Mouse (Mus musculus) neutrophil, adult 5-6 weeks (primary cell): Measurements from ENCODE around the gene Nvl. TPM values are rescaled to one million over a fixed set of nuclear protein-coding genes. Genes with fewer than 3 reads are reported as not detected.

Source experiments
- ATAC-seq: fragments of 151-379, 151-347 bp; 2 replicates; pipeline ENCODE4 v1.8.0; 2017; ENCODE audit warnings: mild to moderate bottlenecking, moderate TSS enrichment; ENCODE audit not compliant: insufficient number of reproducible peaks, poor library complexity, low FRiP score, severe bottlenecking; ENCODE audit errors: extremely low read depth
- total RNA-seq: library from RNA; stranded (forward); fragments of 200-1000 nt; gene quantifications from 2 replicates; pipeline ENCODE4 v1.2.3, GENCODE M21; 2017

The Nvl gene
- 26.5 and 32.8 TPM in 2 replicates for total RNA-seq

DNA sequence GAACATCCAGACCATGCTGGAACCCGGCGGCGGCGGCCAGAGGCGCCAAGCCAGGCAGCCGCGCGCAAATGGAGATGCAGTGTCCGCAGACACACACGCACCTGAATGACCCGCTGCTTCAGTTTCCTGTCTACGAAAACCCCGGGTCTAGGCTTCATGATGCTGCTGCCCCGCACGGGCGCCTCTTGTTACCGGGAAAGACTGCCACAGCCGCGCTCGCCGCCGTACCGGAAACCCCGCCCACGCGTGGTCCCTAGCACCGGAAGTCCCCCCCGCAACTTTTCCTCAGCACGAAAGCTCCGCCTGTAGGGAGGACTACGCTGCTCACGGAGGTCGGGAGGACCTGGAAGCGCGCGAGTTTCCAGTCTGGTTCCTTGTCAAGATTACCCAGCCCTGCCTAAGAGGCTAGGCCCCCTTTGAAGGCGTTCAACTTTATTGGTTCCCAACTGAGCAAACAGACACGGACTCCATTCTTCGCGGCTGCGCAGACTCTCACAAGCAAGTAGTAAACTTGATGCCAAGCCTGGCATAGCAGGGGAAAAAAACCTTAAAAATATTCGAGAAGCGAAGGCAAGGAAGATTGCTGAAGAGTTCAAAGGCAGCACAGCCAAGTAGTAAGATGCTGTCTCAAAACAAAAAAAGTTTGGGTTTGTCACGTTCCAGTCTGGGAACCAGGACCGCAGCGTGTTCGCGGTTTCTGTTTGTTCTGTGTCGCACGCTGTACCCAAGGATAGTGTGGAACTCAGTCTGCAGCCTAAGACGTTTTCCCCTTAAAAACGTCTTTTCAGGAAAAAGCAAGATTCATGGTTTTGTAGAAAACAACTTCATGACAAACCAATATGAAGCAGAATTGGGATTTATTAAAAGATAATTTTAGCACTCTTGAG lies at the start of gene Nvl, which contains the start of gene Cnih4:
Gene Nvl (minus strand): TSS at position 255 of the 887 bp plus-strand sequence.
Gene Cnih4 (plus strand): TSS at position 744 of the 887 bp plus-strand sequence.
- ATAC-seq = peak; percentile 91

DNA sequence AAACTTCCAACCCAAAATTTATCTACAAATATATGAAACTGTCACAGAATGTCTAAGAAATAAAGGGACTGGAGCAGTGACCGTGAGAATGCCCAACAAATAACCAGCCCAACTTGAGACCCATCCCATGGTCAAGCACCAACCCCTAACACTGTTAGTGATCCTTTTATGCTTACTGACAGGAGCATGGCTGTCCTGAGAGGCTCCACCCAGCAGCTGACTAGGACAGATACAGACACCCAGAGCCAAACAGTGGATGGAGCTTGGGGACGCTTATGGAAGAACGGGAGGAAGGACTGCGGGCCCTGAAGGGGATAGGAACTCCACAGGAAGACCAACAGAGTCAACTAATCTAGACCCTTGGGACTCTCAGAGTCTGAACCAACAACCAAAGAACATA lies 44.9 kb upstream of the Nvl start:
- ATAC-seq = no peak

DNA sequence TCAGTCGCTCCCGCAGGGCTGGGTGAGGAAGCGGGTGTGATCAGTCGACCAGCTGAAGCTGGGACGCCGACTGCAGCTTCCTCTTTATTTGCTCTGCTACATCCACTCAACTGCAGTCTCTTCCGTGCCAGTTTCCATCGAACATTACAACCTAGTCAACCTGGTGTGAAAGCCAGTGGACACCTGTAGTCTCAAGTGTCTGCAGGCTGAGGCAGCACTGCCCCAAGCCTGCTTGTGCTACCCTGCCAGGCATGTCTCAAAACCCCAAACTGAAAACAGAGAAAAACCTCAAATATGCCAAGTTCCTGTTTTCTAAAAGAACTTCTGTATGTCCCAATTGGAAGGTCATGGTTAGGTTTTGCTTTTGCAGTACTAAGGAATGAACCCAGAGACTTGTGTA lies 26.2 kb upstream of the Nvl start:
- peak; percentile 91 for ATAC-seq

DNA sequence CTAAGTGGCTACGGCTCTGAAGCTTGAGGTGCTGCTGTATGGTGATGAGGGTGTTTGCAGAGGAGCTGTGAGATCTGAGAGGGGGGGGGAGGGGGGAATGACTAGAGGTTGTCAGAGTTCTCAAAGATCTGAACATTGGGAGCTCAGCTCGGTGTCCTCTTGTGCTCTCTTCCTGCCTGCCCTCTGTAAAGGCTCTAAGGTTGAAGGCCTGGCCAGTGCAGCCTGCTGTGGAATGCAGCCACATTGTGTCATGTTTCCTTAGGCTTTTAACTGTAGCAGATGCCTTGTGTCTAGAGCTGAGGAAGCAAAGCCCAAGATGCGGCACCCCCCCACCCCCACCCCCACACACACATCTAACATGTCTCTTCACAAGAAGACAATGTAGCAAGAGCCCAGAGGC lies 24.4 kb upstream of the Nvl start:
- no peak for ATAC-seq

DNA sequence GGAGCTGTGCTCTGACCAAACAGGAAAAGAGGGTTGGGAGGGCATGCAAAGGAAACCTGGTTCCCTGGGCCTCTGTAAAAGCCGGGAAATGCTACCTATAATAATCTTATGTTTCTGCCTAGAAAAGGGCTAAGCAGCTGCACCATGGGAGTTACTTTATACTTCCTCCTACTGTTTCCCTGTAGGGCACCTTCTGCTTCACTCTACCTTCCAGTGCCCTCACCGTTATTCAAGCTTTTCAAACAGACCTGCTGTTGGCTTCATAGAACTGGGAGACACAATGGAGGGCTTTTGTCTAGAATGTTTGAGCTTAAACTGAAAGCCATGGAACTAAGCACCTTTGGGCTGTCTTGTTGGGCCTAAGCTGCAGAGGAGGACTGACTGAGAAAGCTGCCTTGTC lies 23.8 kb upstream of the Nvl start:
- ATAC-seq = no peak

DNA sequence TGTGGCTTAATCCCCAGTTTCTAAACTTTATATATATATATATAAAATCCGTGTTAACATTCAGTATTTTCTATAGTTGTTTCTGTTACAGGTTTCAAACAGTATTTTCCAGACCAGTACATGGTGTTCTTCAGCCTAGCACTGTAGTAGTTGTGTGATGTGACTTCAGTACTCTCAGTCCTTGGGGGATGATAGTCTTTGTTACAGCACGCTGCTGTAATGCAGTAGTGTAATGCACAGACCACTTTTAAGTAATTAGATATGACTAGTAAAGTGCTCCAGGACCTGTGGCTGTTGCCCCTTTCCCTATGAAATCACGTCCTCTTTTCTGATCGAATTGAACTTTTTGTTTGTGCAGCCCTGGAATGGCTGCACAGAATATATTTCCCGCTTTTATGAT lies 7.5 kb upstream of the Nvl start:
- no peak for ATAC-seq

DNA sequence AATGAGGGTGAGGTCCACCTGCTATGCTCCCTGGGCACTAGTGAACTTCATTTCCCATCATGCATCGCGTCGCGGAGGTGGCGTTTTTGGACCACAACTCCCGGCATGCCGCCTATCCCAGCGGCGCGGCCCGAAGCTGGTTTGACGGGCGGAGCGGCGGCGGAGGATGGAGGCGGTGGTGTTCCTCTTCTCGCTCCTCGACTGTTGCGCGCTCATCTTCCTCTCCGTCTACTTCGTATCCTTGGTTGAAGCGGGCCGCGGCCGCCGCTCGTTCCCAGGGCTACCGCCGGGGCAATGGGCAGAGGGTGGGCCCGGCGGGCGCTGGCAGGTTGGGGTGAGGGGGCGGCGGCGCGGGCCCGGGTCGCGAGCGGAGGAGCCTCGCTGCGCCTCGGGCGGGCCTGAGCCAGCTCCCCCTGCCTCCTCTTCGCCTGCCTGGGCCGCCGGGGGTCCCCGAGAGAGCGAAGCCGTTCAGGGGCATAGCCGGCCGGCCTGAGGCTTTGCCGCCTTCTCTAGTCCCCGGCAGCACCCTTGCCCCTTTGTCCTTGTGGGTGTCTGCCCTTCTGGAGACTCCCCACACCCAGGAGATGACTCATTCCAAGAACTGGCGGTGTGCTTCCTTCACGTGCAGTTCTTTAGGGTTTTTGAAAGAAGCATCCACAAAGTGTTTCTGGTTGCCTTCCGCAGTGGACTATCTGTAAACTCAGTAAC lies 7.0 kb upstream of the Nvl start:
- peak; percentile 96 for ATAC-seq

DNA sequence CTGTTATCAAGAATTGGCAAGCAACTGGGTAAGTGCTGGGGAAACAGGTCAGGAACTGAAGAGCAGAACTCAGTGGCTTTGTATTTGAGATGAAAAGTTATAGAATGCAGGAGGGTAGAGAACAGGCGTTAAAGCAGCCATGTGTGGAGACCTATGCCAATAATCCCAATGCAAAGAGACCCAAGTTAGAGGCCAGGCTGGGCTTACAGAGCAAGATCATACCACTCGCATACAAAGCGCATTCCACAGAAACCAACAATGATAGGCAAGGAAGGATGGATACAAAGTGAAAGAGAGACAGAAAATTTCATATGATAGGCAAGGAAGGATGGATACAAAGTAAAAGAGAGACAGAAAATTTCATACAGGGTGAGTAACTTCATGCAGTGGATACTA lies 6.4 kb upstream of the Nvl start:
- ATAC-seq = no peak

DNA sequence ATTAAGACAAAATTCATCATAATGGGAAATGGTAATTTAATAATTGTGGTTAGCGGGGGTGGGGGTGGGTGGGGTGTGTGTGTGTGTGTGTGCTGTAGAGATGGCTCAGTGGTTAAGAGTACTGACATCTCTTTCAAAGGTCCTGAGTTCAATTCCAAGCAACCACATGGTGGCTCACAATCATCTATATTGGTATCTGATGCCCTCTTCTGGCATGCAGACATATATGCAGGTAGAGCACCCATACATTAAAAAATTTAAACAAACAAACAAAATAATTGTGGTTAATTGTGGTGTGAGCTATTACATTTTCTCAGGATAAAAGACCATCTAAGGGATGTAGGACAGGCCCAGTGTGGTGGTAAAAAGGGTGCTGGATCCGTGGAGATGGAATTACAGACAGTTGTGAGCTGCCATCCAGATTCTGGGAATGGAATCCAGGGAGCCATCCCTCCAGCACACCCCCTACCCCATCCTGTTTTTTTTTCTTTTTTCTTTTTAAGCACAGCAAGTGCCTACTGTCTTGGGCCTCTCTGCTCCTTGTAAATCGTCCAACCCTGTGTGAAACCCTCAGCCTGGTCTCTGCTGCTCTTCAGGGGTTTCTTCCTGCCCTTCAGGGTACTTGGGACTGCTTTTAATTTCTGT lies 5.5 kb upstream of the Nvl start:
- no peak for ATAC-seq

DNA sequence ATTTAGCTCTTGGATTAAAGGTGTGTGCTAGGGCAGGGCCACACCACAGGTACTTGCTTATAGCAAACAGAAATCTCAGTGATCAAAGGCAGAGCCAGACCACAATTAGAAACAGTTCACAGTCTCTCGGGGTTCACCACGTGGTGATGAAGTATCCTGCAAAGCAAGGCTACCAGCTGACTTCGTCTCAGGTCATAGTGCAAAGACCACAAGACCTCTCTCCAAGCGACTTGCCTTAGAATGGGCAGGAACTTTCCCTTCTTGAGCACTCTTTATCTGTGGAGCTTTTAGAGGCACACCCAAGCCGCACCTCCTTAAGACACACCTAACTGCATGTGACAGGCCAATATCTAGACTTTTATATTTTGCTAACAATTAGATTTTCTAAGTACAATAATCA lies 4.5 kb upstream of the Nvl start:
- no peak for ATAC-seq

DNA sequence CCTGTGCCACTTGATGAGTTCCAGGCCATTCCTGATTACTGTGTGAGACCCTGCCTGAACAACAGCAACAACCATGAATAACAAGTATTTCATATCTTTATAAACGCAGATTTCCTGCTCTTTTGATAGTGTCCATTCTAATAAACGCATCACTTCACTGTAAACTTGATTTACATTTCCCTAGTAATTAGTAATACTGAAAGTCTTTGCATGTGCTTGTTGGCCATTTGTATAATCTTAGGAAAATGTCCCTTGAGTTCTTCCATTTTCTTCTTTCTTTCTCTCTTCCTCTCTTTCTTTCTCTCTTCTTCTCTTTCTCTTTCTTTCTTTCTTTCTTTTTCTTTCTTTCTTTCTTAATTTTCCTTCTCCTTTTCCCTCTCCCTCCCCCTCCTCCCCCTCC lies 2.2 kb upstream of the Nvl start:
- no peak for ATAC-seq

DNA sequence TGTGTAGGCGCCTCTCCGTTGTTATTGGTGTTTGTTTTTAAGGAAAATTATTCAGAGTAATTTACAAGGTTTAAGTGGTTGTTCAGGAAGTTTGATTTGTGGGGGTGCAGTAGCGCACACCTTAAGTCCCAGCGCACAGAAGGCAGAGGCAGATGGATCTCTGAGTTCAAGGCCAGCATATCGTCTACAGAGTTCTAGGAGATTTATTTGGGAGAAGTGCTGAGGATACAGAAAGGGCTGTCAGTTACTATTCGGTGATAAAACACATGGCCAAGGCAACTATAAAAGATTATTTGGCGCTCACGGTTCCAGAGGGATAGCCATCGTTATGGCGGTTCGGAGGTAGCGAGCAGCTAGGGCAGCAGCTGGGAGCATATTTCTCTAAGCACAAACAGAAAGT lies 962 bp upstream of the Nvl start:
- no peak for ATAC-seq

DNA sequence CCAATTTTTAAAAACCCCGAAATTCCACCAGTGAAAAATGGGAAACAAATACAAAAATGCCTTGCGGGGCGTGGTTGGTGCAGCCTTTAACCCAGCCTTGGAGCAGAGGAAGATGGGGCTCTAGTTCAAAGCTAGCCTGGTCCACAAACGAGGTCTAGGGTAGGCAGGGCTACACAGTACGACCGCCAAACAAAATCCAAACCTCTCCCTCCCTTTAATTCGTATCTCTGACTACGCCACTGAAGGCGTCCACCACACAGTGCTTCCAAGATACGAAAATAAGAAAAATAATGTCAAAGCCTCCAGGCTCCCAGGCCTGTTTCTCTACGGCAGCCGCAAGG lies 425 bp downstream of the Nvl start:
- 0 out of 2 replicates have a peak, but pooled peaks have one; percentile 5 for ATAC-seq

DNA sequence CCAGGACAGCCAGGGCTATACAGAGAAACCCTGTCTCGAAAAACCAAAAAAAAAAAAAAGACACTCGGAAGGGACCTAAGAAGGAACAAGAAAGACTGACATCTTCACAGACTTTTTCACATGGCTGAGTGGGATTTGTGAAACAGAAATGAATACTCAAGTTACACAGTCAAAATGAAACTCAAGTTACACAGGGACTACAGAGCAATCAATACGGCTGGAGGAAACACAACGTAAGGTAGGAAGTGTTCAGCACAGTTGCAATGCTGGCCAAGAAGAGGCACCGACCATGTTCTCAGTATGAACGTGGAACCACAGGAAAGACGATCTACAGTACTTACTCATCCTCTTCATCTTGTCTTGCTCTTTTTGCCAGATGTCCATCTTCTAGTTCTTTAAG lies 5.3 kb downstream of the Nvl start:
- no peak for ATAC-seq

DNA sequence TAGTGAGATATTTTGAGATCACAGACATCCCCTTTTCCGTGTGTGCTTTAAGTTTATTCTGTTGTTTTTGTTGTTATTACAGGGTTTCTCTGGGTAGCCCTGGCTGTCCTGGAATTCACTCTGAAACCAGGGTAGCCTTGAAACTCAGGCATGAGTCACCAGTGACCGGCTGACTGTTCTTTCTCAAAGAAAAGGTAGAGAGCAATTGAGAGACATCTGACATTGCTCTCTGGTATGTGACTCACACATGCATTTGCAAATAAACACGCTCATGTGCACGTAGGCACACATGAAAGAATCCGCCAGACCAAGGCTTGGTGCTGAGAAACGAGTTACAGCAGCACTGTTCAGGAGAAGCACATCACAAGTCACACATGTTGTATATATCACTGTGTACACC lies 12.1 kb downstream of the Nvl start:
- no peak for ATAC-seq

DNA sequence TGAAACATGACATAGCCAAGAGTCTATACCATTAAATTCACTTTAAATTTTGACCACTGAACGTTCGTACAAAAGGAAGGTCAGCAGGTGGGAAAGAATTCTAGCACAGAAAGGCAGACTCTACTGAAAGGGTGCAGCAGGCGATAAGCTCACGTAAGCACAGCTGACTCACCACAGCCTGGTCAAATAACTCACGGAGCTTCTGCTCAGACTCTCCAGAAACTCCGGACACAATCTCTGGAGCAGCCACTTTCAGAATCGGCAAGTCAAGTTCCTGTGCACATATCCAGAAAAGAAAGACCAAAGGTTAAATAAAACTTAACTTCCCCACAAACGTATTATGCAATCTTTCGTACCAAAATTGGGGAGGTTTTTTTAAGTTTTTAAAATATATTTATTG lies 17.2 kb downstream of the Nvl start:
- no peak for ATAC-seq

DNA sequence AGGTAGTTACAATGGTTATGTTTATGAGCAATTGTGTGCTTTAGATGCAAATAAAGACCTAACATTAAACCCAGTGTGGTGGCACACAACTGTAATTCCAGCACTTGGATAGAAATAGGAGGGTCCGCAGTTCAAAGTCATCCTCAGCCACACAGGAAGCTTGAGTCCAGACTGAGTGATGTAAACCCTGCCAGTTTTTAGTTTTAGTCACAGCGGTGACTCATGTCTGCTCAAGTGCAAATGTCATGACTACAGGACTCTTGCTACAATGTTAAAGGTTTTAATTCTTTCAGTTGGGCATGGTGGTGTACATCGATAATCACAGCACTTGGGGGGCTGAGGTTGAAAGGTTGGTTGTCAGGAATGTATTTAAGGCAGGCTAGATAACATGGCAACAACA lies 18.1 kb downstream of the Nvl start:
- ATAC-seq = no peak

DNA sequence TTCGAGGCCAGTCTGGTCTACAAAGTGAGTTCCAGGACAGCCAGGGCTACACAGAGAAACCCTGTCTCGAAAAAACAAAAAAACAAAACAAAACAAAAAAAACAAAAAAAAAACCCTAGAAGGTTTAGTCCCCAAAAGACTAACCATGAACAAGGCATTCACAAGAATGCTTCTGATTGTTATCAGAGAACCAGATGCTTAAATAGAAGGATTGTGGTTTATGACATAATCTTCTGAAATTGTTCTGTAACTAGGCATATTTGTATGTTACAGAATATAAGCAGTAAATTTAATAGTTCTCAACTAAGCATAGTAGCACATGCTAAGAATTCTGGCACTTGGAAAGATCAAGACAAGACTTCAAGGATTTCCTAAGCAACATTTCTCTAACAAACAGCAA lies 19.9 kb downstream of the Nvl start:
- ATAC-seq = no peak

DNA sequence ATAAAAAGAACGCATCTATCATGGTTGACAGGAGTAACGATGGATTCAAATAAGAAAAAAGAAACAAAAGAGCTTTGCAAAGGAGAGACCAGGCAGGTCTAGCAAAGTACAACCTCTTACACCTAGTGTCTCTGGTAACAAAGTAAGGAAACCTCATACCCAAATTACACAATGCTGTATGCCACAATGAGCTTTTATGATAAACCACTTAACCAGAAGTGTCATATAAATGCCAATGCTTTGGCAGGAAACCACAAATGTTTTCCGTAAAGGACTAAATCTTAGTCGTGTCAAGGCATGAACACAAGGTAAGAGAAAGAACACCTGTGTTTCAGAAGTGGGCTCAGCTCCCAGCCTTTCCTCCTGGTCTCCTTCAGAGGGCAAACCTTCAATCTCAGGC lies 26.9 kb downstream of the Nvl start:
- ATAC-seq = no peak

DNA sequence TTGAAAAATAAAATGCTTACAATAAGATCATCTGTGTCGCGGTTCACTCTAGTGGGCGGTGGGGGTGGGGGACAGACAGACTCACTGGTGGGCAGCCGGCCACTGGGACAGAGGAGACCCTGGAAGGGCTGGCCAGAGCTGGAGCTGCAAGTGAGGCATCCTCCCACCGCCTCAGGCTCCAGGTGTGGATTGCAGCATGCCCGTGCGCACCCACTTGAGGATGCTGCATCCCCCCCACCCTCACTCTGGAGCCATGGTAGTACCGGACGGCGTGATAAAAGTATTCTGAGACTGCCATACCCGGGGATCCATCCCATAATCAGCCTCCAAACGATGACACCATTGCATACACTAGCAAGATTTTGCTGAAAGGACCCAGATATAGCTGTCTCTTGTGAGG lies 54.0 kb downstream of the Nvl start:
- ATAC-seq = no peak
